Mouse (Mus musculus): ENCODE results near the gene Gm42742.
A peak's percentile ranks its signal among the peaks of the same experiment; 100 is the strongest.

Gm42742 gene

DNA sequence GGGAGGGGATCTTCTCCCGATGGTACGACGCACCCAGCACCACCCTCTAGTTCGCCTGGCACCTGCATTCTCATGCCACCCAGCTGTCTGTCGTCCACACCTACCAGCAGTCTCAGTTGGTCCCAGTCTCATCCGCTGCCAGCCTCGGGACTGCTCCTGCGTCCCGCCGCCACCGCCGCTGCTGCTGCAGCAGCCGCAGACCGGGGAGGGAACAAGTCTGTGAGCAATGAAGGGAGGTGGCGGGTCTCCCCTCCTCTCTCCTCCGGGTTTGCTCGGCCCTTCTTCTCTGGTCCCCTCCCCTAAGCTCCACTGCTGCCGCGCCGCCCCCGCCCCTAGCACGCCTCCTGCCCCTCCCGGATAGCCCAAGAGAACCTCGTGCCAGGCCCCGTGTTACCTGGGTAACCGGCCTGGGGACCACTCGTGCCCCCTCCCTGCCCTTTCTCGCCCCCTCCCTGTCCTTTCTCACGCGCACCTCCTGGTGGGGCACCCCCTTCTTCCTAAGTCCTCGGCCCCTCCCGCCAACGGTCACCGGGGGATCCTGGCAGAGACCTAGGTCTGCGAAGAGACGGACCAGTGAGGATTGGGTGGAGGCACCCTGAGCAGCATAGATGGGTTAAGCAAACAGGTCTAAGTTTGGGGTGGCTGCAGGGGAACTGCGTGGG lies at the start of gene Gm42742, which contains the start of gene Prrt2:
Gm42742 (minus strand) TSS at position 197 of the 662 bp plus-strand sequence.
Prrt2 (minus strand) TSS at position 311 of the 662 bp plus-strand sequence.
- no peak for DNase-seq (ENCODE audit: low read depth, low spot score)

DNA sequence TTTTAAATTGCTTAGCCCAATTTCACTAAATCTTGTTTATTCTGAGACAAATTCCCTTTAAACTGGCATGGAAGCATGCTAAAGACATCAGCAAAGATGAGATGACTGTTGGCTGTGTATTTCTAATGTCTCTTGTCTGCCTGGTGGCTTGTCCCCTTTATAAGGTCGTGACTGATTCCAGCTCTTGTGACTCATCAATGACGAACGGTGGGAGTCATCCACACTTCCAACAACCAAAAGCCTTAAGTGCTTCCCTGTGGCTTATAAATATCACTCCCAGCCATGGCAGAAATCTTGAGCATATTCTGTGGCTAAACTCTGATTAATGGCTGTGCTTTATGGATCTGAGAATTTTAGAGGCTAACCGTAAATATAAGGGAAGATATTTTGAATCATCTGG lies 45.4 kb upstream of the Gm42742 start:
- DNase-seq (ENCODE audit: low read depth, low spot score), result no peak

DNA sequence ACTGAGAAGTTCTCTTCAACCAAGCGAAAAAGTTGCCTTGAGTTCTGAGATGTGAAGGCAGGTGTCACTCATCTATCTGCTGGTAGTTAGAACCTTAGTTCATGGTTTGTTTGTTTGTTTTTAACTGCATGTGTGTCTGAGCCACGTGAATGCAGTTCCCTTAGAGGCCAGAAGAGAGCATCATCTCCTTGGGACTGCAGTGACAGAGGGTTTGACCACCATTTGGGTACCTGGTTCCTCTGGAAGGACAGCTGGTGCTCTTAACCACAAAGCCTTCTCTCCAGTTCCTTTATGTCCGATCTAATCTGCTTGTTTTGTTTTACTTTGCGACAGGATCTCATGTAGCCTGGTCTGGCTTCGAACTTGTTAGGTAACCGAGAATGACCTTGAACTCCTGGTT lies 44.6 kb upstream of the Gm42742 start:
- DNase-seq (ENCODE audit: low read depth, low spot score), result no peak

- no peak for DNase-seq (ENCODE audit: low read depth, low spot score)
Measured at GRCm38 (mm10) chr7:127055026-127055585, 34.2 kb upstream of the Gm42742 start.

GRCm38 (mm10) chr7:127041851-127042672 lies 21.2 kb upstream of the Gm42742 start, which contains the start of gene Kif22:
Gene Kif22 (minus strand): TSS chr7:127042471.
- DNase-seq (ENCODE audit: low read depth, low spot score), result peak; percentile 78

GRCm38 (mm10) chr7:127031244-127031643 lies 10.3 kb upstream of the Gm42742 start:
- DNase-seq (ENCODE audit: low read depth, low spot score), result no peak

DNA sequence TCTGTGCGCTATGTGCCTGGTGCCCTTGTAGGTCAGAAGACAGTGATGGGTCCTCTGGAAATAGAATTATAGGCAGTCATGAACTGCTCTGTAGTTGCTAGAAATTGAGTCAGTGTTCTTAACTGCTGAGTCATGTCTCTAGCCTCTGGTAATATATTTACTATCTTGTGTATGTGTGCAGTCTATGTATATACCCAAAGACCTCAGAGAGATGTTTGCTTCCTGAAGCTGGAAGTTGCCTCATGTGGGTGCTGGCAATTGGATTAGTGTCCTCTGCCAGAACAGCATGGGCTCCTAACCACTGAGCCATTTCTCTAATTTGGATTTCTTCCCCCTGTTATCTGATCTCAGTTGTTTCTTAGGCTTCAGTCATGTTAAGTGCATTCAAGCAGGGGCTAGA lies 9.3 kb upstream of the Gm42742 start:
- DNase-seq (ENCODE audit: low read depth, low spot score), result no peak

- DNase-seq (ENCODE audit: low read depth, low spot score), result no peak
Measured at GRCm38 (mm10) chr7:127027885-127028284, 7.0 kb upstream of the Gm42742 start.

- peak; percentile 99 for DNase-seq (ENCODE audit: low read depth, low spot score)
Measured at GRCm38 (mm10) chr7:127026984-127027726, 6.3 kb upstream of the Gm42742 start, which contains the start of gene Maz. Gene Maz (minus strand): TSS chr7:127027037.

DNA sequence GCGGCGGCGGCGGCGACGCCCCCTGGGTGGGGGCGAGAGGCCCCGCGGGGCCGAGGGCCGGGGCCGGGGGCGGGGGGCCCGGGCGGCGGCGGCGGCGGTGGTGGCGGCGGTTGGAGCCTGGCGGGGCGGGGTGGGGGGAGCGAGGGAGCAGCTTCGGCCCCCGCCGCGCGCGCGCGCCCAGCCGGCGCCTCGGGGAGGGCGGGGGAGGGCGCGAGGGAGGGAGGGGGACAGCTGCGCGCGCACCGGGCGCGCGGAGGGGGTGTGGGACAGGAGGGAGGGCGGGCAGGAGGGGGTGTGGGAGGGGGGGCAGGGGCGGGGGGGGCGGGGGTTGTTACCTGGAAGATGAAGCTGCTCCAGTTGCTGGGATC lies 5.7 kb upstream of the Gm42742 start:
- no peak for DNase-seq (ENCODE audit: low read depth, low spot score)

GRCm38 (mm10) chr7:127026161-127026600 lies 5.3 kb upstream of the Gm42742 start:
- no peak for DNase-seq (ENCODE audit: low read depth, low spot score)

GRCm38 (mm10) chr7:127025556-127026160 lies 4.8 kb upstream of the Gm42742 start:
- no peak for DNase-seq (ENCODE audit: low read depth, low spot score)

- no peak for DNase-seq (ENCODE audit: low read depth, low spot score)
Measured at GRCm38 (mm10) chr7:127024755-127025555, 4.1 kb upstream of the Gm42742 start.

GRCm38 (mm10) chr7:127023896-127024690 lies 3.2 kb upstream of the Gm42742 start:
- no peak for DNase-seq (ENCODE audit: low read depth, low spot score)

- no peak for DNase-seq (ENCODE audit: low read depth, low spot score)
Measured at GRCm38 (mm10) chr7:127023272-127023691, 2.4 kb upstream of the Gm42742 start.

DNA sequence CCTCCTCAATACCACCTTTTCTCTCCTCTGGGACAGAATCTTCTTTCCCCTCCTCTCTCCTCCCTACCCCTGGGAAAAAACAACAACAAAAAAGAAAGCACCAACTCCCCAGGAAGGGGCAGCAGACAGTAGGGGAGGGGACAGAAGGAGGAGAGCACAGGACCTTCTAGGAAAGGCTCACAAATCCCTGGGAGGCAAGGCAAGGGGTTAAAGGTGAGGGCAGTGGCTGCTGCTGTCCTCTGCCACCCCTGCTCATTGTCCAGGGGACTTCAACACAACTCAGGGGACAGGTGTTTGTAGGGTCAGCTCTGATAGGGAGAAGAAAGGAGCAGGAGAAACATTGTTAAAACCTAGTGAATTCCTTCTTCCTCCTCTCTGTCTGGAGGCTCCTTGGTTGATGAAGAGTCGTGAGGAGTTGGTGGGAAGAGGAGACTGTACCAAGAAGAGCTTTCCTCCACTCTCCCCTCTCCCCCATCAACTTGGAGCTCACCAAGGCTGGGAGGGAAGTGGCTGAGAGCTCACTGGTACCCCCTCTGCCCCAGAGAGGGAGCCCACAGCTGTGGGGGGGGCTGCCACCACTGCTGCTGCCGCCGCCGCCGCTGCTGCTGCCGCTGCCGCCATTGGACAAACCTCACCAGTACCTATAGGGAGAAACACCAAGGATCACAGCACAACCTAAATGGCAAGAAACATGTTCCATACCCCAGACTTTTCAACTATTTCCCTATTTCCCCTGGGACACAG lies 1.8 kb upstream of the Gm42742 start:
- DNase-seq (ENCODE audit: low read depth, low spot score), result no peak

DNA sequence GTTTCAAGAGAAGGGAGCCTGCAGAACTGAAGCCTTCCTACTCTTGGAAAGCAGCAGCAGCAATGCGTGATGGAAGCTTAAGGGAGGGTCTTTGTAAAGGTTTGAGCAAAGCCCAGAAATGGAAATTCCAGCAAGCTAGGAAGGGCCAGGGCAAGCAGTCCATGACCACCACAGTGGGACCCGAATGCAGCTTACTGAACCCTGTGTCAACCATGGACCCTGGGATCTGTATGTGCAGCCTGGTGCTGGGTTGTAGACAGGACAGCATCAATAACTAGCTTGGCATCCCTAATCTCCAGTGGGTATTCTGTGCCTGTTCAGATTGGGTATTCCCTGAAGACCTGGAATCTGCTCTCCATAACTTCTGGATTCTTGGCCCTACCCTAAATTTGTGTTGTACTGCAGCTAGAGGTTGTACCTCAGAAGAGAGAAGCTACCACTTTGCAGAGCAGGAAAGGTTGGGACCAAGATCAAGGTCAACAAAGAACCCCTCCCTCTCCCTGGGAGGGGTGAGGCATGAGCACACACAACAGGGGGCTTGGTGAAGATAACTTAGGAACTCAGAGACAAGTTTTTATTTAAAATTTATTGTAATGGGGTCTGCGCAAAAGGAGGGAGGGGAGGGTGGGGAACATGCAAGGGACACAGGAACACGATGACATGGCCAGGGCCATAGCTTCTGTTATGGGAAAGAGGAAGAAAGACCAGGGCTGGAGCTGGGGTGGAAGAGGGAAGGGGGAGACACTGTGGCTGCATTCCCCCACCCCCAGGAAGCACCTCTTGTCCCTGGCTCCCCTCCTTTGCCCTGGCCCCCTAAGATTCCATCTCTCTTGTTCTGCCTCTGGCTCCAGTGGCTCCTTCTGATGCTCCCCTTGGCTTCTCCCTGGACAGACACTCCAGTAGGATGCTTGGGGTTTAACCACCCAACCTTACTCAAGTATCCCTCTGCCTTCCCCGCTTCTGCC lies 948 bp upstream of the Gm42742 start:
- DNase-seq (ENCODE audit: low read depth, low spot score), result no peak

GRCm38 (mm10) chr7:127020491-127020890 lies 406 bp downstream of the Gm42742 start:
- no peak for DNase-seq (ENCODE audit: low read depth, low spot score)
